Mouse (Mus musculus) neural tube, embryonic 13.5 days (tissue): Measurements from ENCODE around the gene Taf15. TPM values are rescaled to one million over a fixed set of nuclear protein-coding genes. Genes with fewer than 3 reads are reported as not detected.

Experiments
- ATAC-seq: fragments of 200-750 bp; cut with Nextera tagmentation; 2 replicates; pipeline ENCODE4 v1.8.0; 2017; ENCODE audit warnings: low read depth, mild to moderate bottlenecking, moderate TSS enrichment, moderate library complexity
- H3K27ac ChIP-seq: fragments of 300-500 bp; sonication (generic); replicated peaks from 2 replicates; pipeline ENCODE4 v1.5.1; 2015; ENCODE audit warnings: moderate library complexity, mild to moderate bottlenecking, inconsistent platforms
- H3K27me3 ChIP-seq: fragments of 300-500 bp; sonication (generic); 2 replicates; pipeline ENCODE4 v1.6.1; 2015; ENCODE audit warnings: mild to moderate bottlenecking, inconsistent platforms
- H3K36me3 ChIP-seq: fragments of 300-500 bp; sonication (generic); 2 replicates; pipeline ENCODE4 v1.6.1; 2015; ENCODE audit warnings: mild to moderate bottlenecking, inconsistent platforms
- H3K4me1 ChIP-seq: fragments of 300-500 bp; sonication (generic); replicated peaks from 2 replicates; pipeline ENCODE4 v1.6.1; 2015; ENCODE audit warnings: inconsistent platforms
- H3K4me2 ChIP-seq: fragments of 300-500 bp; sonication (generic); 2 replicates; pipeline ENCODE4 v1.6.1; 2015; ENCODE audit warnings: inconsistent platforms, mild to moderate bottlenecking, moderate library complexity
- H3K4me3 ChIP-seq: fragments of 300-500 bp; sonication (generic); 2 replicates; pipeline ENCODE4 v1.5.1; 2015; ENCODE audit warnings: mild to moderate bottlenecking, inconsistent platforms
- H3K9ac ChIP-seq: fragments of 300-500 bp; sonication (generic); 2 replicates; pipeline ENCODE4 v1.6.1; 2015; ENCODE audit warnings: moderate library complexity, mild to moderate bottlenecking, inconsistent platforms
- H3K9me3 ChIP-seq: fragments of 300-500 bp; sonication (generic); 2 replicates; pipeline ENCODE4 v1.6.1; 2016; ENCODE audit warnings: inconsistent platforms
- WGBS: fragments of 180-500 bp; shearing (Covaris S2); methylation state at CpG from one replicate; pipeline ENCODE4 v1.1.7; 2015; 5-methylcytosine and 5-hydroxymethylcytosine counted together
- polyA plus RNA-seq: library from polyadenylated mRNA; unstranded; fragments of >200 nt; fragmentation: Nextera tagmentation; extraction: Ambion mirVana; gene quantifications from 2 replicates; pipeline ENCODE4 v1.2.1, GENCODE M21; 2015

The Taf15 gene
- polyA plus RNA-seq, 1 experiment from 2014 or later = 10.8 TPM

DNA sequence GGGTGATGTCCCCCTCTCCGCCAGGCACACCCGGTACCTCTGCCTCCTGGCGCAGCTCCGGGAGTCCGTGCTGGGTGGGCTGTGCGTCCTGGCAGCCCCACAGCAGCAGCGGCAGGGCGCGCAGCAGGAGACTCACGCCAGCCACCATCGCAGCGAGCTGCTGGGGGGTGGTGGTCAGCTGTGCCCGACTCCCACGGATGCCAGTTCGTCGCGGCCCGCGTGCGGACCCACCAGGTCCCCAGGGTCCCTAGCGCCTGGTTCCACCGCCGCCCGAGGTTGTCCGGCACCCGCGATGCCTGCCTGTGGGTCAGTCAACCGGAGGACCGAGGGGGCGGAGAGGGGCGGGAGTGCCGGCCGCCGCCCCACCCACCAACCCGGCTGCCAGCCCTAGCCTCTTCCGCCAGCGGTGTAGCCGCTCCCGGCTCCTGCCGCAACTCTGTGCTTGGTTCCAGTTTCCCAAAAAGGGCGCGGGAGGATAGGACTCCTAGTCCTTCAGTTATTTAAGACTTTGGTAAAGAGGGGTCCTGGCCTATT is 10.1 kb upstream of the Taf15 start, which contains the start of gene Mmp28:
Gene Mmp28 (minus strand): TSS at position 361 of the 534 bp plus-strand sequence.
- peaks cover 55% of the 10 kb centered on the region for H3K27me3 ChIP-seq
- no peaks in the 10 kb centered on the region for H3K9me3 ChIP-seq
- H3K4me3 ChIP-seq = peak within 1 kb of the TSS; percentile 57
- peaks cover 33% of the 10 kb centered on the region for H3K4me1 ChIP-seq
- no peak within 1 kb of the TSS for H3K27ac ChIP-seq
- ATAC-seq = peak; percentile 48; the same call in 1 of the 2 replicates
- H3K9ac ChIP-seq = peak within 1 kb of the TSS; percentile 78
- under 1% methylated on average over 33 of the region's 42 CpGs for WGBS
- H3K36me3 ChIP-seq = no peaks in the 10 kb centered on the region
- H3K4me2 ChIP-seq = peak within 1 kb of the TSS; percentile 97

DNA sequence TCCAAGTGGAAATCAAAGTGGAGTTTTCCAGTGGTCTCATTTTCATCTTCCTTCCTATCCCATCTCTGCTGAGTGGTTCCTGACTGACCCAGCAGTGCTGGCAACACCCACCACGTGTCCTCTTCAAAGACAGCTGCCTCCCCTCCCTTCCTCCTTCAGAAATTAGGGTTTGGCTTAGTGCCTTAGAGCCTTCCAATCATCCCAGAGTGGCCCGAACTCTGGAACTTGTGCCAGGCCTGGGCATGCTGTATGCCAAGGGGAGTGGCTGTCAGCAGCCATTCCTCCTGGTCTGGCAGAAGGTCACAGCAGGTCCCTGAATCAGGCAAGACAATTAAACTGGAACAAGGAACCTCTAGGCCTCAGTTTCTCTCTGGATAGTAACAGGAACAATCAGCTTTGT is 6.9 kb upstream of the Taf15 start:
- Histone ChIP-seq H3K9ac (no peak overlapping the region), H3K4me2 (no peak overlapping the region), H3K27me3 (peaks cover 52% of the 10 kb centered on the region), H3K36me3 (no peaks in the 10 kb centered on the region), H3K4me3 (no peak overlapping the region), H3K4me1 (peaks cover 27% of the 10 kb centered on the region), H3K9me3 (no peaks in the 10 kb centered on the region), H3K27ac (peak overlapping the region; percentile 56)
- WGBS = 27% methylated on average over 2 of the region's 2 CpGs
- ATAC-seq = no peak

DNA sequence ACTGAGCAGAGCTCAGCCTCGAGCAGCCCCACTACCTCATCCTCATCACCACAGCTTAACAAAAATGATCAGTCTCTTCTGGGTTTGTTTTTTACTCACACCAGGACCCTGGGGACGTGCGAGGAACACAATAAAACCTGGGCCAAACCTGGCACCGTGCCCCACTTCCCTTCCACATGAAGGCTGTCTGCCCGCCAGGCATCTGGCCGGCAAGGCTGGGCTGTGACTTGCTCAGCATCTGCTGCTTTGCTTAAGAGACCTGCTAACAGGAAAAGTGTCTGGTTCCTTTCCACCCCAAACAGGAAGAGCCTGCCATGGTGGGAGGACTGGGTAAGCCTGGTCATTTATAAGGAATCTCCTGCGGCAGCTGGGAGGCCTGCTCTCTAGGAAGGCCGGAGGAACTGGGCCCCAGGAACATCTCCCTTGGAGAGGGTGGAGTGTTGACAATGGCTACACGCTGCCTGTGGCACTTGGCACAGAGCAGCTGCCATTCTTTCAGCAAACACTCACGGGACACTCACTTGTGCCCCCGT is 5.7 kb upstream of the Taf15 start:
- WGBS = 52% methylated on average over 11 of the region's 11 CpGs
- Histone ChIP-seq H3K4me3 (no peak overlapping the region), H3K36me3 (no peaks in the 10 kb centered on the region), H3K9me3 (no peaks in the 10 kb centered on the region), H3K27me3 (peaks cover 43% of the 10 kb centered on the region), H3K27ac (peak overlapping the region; percentile 56), H3K4me2 (no peak overlapping the region), H3K4me1 (peaks cover 31% of the 10 kb centered on the region), H3K9ac (no peak overlapping the region)
- no peak for ATAC-seq

- Histone ChIP-seq H3K27ac (no peak overlapping the region), H3K9me3 (no peaks in the 10 kb centered on the region), H3K4me2 (no peak overlapping the region), H3K4me1 (peaks cover 20% of the 10 kb centered on the region), H3K4me3 (no peak overlapping the region), H3K27me3 (peaks cover 28% of the 10 kb centered on the region), H3K9ac (no peak overlapping the region), H3K36me3 (no peaks in the 10 kb centered on the region)
- 94% methylated on average over 3 of the region's 3 CpGs for WGBS
- no peak for ATAC-seq
Observed at GRCm38 (mm10) chr11:83468765-83469164, 4.1 kb upstream of the Taf15 start.

- Histone ChIP-seq H3K36me3 (peaks cover 4% of the 10 kb centered on the region), H3K9ac (no peak overlapping the region), H3K27ac (no peak overlapping the region), H3K4me1 (peaks cover 34% of the 10 kb centered on the region), H3K4me3 (peak overlapping the region; percentile 95), H3K27me3 (0 out of 2 replicates have a peak, but pooled peaks cover 8% of the 10 kb centered on the region), H3K9me3 (no peaks in the 10 kb centered on the region), H3K4me2 (peak overlapping the region; percentile 88)
- 88% methylated on average over 2 of the region's 2 CpGs for WGBS
- no peak for ATAC-seq
Observed at GRCm38 (mm10) chr11:83471766-83472165, 1.1 kb upstream of the Taf15 start.

GRCm38 (mm10) chr11:83473235-83474016 is 540 bp downstream of the Taf15 start:
- under 1% methylated on average over 49 of the region's 52 CpGs for WGBS
- peak overlapping the region; percentile 92 for H3K9ac ChIP-seq
- peaks cover 11% of the 10 kb centered on the region for H3K36me3 ChIP-seq
- 0 out of 2 replicates have a peak, but pooled peaks cover 8% of the 10 kb centered on the region for H3K27me3 ChIP-seq
- ATAC-seq = peak; percentile 85
- peak overlapping the region; percentile 88 for H3K4me2 ChIP-seq
- peak overlapping the region; percentile 99 for H3K27ac ChIP-seq
- peak overlapping the region; percentile 95 for H3K4me3 ChIP-seq
- peaks cover 27% of the 10 kb centered on the region for H3K4me1 ChIP-seq
- H3K9me3 ChIP-seq = no peaks in the 10 kb centered on the region

- Histone ChIP-seq H3K4me3 (no peak overlapping the region), H3K27ac (no peak overlapping the region), H3K9me3 (no peaks in the 10 kb centered on the region), H3K4me2 (no peak overlapping the region), H3K36me3 (peaks cover 32% of the 10 kb centered on the region), H3K27me3 (no peaks in the 10 kb centered on the region), H3K4me1 (peaks cover 6% of the 10 kb centered on the region; the same call in 1 of the 2 replicates), H3K9ac (no peak overlapping the region)
- WGBS = 83% methylated on average over 4 of the region's 4 CpGs
- ATAC-seq = no peak
Observed at GRCm38 (mm10) chr11:83491488-83491887, 18.6 kb downstream of the Taf15 start.

GRCm38 (mm10) chr11:83495571-83495970 is 22.7 kb downstream of the Taf15 start:
- Histone ChIP-seq H3K36me3 (peaks cover 24% of the 10 kb centered on the region), H3K27me3 (no peaks in the 10 kb centered on the region), H3K9ac (no peak overlapping the region), H3K4me2 (no peak overlapping the region), H3K9me3 (no peaks in the 10 kb centered on the region), H3K4me1 (peaks cover 6% of the 10 kb centered on the region; the same call in 1 of the 2 replicates), H3K4me3 (no peak overlapping the region), H3K27ac (no peak overlapping the region)
- ATAC-seq = no peak
- WGBS = 66% methylated on average over 2 of the region's 2 CpGs

GRCm38 (mm10) chr11:83504308-83504707 is 31.4 kb downstream of the Taf15 start:
- H3K4me3 ChIP-seq = no peak overlapping the region
- no peaks in the 10 kb centered on the region for H3K9me3 ChIP-seq
- 91% methylated on average over 5 of the region's 5 CpGs for WGBS
- no peaks in the 10 kb centered on the region for H3K27me3 ChIP-seq
- peaks cover 74% of the 10 kb centered on the region for H3K36me3 ChIP-seq
- no peak for ATAC-seq
- H3K4me1 ChIP-seq = no peaks in the 10 kb centered on the region
- H3K27ac ChIP-seq = no peak overlapping the region
- no peak overlapping the region for H3K9ac ChIP-seq
- no peak overlapping the region for H3K4me2 ChIP-seq

GRCm38 (mm10) chr11:83509521-83509920 is 36.6 kb downstream of the Taf15 start:
- Histone ChIP-seq H3K9ac (no peak overlapping the region), H3K27me3 (no peaks in the 10 kb centered on the region), H3K27ac (no peak overlapping the region), H3K36me3 (peaks cover 46% of the 10 kb centered on the region), H3K4me3 (no peak overlapping the region), H3K4me2 (no peak overlapping the region), H3K9me3 (no peaks in the 10 kb centered on the region), H3K4me1 (no peaks in the 10 kb centered on the region)
- ATAC-seq = no peak

GRCm38 (mm10) chr11:83517153-83517552 is 44.3 kb downstream of the Taf15 start:
- no peak overlapping the region for H3K4me3 ChIP-seq
- no peak overlapping the region for H3K27ac ChIP-seq
- no peak for ATAC-seq
- no peak overlapping the region for H3K4me2 ChIP-seq
- no peak overlapping the region for H3K9ac ChIP-seq
- peaks cover 13% of the 10 kb centered on the region for H3K36me3 ChIP-seq
- H3K9me3 ChIP-seq = no peaks in the 10 kb centered on the region
- no peaks in the 10 kb centered on the region for H3K4me1 ChIP-seq
- H3K27me3 ChIP-seq = no peaks in the 10 kb centered on the region

- peaks cover 16% of the 10 kb centered on the region for H3K36me3 ChIP-seq
- H3K9ac ChIP-seq = no peak overlapping the region
- no peaks in the 10 kb centered on the region for H3K4me1 ChIP-seq
- no peaks in the 10 kb centered on the region for H3K9me3 ChIP-seq
- H3K4me2 ChIP-seq = no peak overlapping the region
- H3K27me3 ChIP-seq = no peaks in the 10 kb centered on the region
- no peak for ATAC-seq
- no peak overlapping the region for H3K4me3 ChIP-seq
- H3K27ac ChIP-seq = no peak overlapping the region
- 71% methylated on average over 6 of the region's 6 CpGs for WGBS
Observed at GRCm38 (mm10) chr11:83518371-83518770, 45.5 kb downstream of the Taf15 start.
